Mouse (Mus musculus) cerebellum, adult 2 months (tissue): ENCODE results near the gene Slc8a1.

Experiments
- CTCF ChIP-seq: fragments of 200-500 bp; IDR thresholded peaks from 2 replicates; pipeline ENCODE4 v1.5.1; 2011; ENCODE audit warnings: low read depth, mild to moderate bottlenecking, control low read depth, low read length, moderate library complexity, borderline replicate concordance; ENCODE audit not compliant: insufficient read depth
- POLR2A ChIP-seq: fragments of 200-500 bp; IDR thresholded peaks from 2 replicates; pipeline ENCODE4 v1.6.1; 2011; ENCODE audit warnings: low read length, control low read depth, borderline replicate concordance; ENCODE audit not compliant: insufficient read depth

DNA sequence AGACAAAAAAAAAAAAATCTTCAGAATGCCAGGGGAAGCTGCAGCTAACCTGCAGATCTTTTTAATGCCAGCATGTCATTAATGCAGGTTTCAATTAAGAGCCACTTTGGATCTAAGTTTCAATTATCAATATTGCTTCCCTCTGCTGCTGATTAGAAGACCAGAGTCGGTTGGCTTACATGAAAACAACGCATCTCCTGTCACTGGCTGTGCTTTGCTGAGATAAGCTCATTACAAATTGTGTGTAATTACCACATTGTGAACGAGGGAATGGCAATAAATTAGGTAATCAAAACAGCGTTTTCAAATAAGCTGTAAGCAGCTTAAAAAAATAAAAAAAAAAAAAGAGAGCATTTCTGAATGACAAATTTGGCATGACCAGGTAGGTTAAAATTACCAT, 258.4 kb downstream of the Slc8a1 start:
- TF ChIP-seq POLR2A (no peak), CTCF (no peak)
